Mouse (Mus musculus) kidney, adult 8-10 months (tissue): ENCODE measurements around the gene Camk1.

Experiments used
- DNase-seq, 2 experiments: peaks; one replicate each; pipeline ENCODE4 v3.0.0; 2022

The Camk1 gene

GRCm38 (mm10) chr6:113343177-113344092 lies at the start of gene Camk1:
Gene Camk1 (minus strand): TSS chr6:113343984.
- DNase-seq, result peak; percentile 72 to 83

- peak in 1 of 2 experiments; percentile 28 for DNase-seq
These were observed 48.7 kb upstream of the Camk1 start for GRCm38 (mm10) chr6:113392387-113393071.

GRCm38 (mm10) chr6:113392015-113392386 lies 48.2 kb upstream of the Camk1 start:
- DNase-seq, result no peak

GRCm38 (mm10) chr6:113390715-113391114 lies 46.9 kb upstream of the Camk1 start:
- peak; percentile 61 for DNase-seq

GRCm38 (mm10) chr6:113388960-113389359 lies 45.2 kb upstream of the Camk1 start, which contains the start of gene Ttll3:
Gene Ttll3 (plus strand): TSS chr6:113389260.
- DNase-seq, result no peak

GRCm38 (mm10) chr6:113386025-113386424 lies 42.2 kb upstream of the Camk1 start:
- no peak for DNase-seq

- DNase-seq, result no peak
These were observed 41.5 kb upstream of the Camk1 start for GRCm38 (mm10) chr6:113385160-113385714.

GRCm38 (mm10) chr6:113384351-113384927 lies 40.7 kb upstream of the Camk1 start:
- DNase-seq, result no peak

GRCm38 (mm10) chr6:113380480-113380879 lies 36.7 kb upstream of the Camk1 start:
- DNase-seq, result peak; percentile 32 to 40

GRCm38 (mm10) chr6:113379246-113379645 lies 35.5 kb upstream of the Camk1 start:
- no peak for DNase-seq

- peak; percentile 90 to 93 for DNase-seq
These were observed 34.0 kb upstream of the Camk1 start, which contains the start of the genes Tada3 and Arpc4 for GRCm38 (mm10) chr6:113377496-113378385. Gene Tada3 (minus strand): TSS chr6:113377883. Gene Arpc4 (plus strand): TSS chr6:113378115.

- DNase-seq, result no peak
These were observed 33.4 kb upstream of the Camk1 start for GRCm38 (mm10) chr6:113377172-113377495.

- DNase-seq, result no peak
These were observed 29.7 kb upstream of the Camk1 start for GRCm38 (mm10) chr6:113373491-113373890.

- no peak for DNase-seq
These were observed 26.6 kb upstream of the Camk1 start for GRCm38 (mm10) chr6:113370194-113370929.

- DNase-seq, result no peak
These were observed 24.8 kb upstream of the Camk1 start for GRCm38 (mm10) chr6:113368577-113368976.

- no peak for DNase-seq
These were observed 24.3 kb upstream of the Camk1 start for GRCm38 (mm10) chr6:113368124-113368523.

- DNase-seq, result no peak
These were observed 23.8 kb upstream of the Camk1 start for GRCm38 (mm10) chr6:113367574-113367973.

- no peak for DNase-seq
These were observed 22.9 kb upstream of the Camk1 start for GRCm38 (mm10) chr6:113366639-113367038.

- no peak for DNase-seq
These were observed 20.8 kb upstream of the Camk1 start for GRCm38 (mm10) chr6:113364518-113365135.

GRCm38 (mm10) chr6:113362241-113362640 lies 18.5 kb upstream of the Camk1 start:
- no peak for DNase-seq

- DNase-seq, result no peak
These were observed 17.7 kb upstream of the Camk1 start for GRCm38 (mm10) chr6:113361476-113361875.
